Mouse (Mus musculus): ENCODE results near the gene Tmem88b. TPM values are rescaled to one million over a fixed set of nuclear protein-coding genes. Genes with fewer than 3 reads are reported as not detected.
"Not testable (repeated sequence)": the region's sequence is repeated elsewhere in the genome, so short reads cannot be mapped to it uniquely, and the experiment has no call there.

Tmem88b gene
- polyA plus RNA-seq, 1 experiment from 2014 or later, result 1.2 TPM

- H3K36me3 ChIP-seq, result peaks cover 59% of the 10 kb centered on the region
- H3K4me2 ChIP-seq, result peak within 1 kb of the TSS; percentile 83
- H3K27me3 ChIP-seq, result no peaks in the 10 kb centered on the region
- WGBS, result under 1% methylated on average over 58 of the region's 60 CpGs
- no peaks in the 10 kb centered on the region for H3K9me3 ChIP-seq
- peak; percentile 99 for ATAC-seq (ENCODE audit: low FRiP score, low read depth)
- H3K27ac ChIP-seq (replicated peaks), result peak within 1 kb of the TSS; percentile 92
- peak within 1 kb of the TSS; percentile 96 for H3K4me3 ChIP-seq
- H3K9ac ChIP-seq, result peak within 1 kb of the TSS; percentile 97
- H3K4me1 ChIP-seq (replicated peaks), result peaks cover 31% of the 10 kb centered on the region
Measured at GRCm38 (mm10) chr4:155811929-155812664, 26.4 kb upstream of the Tmem88b start, which contains the start of gene Ccnl2. Gene Ccnl2, plus strand, starts transcription at chr4:155812489.

DNA sequence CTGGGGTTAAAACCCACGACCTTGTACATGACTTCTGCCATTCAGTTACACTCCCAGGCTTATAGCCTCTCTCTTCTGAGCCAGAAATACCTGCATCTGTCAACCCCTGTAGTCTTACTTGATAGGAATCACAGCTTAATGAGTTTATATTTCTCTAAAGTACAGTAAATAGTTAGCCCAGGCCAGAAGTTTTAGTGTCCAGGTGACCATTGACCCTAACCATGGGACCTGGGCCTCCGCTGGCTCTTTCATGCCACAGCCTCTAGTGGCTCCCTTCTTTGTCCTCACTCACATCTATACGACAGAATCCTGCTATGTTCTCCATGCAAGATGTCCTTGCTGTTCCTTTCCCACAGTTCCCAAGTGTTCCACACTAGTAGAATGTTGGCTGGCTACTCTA, 22.2 kb upstream of the Tmem88b start:
- Histone ChIP-seq H3K36me3 (peaks cover 40% of the 10 kb centered on the region), H3K4me1 (replicated peaks) (peaks cover 28% of the 10 kb centered on the region), H3K4me3 (no peak overlapping the region), H3K27me3 (no peaks in the 10 kb centered on the region), H3K9me3 (no peaks in the 10 kb centered on the region), H3K27ac (replicated peaks) (no peak overlapping the region), H3K4me2 (no peak overlapping the region), H3K9ac (no peak overlapping the region)
- ATAC-seq (ENCODE audit: low FRiP score, low read depth), result no peak
- 89% methylated on average over 3 of the region's 3 CpGs for WGBS

GRCm38 (mm10) chr4:155803340-155804041, 17.8 kb upstream of the Tmem88b start:
- peak; percentile 98 for ATAC-seq (ENCODE audit: low FRiP score, low read depth)
- peaks cover 23% of the 10 kb centered on the region for H3K4me1 ChIP-seq (replicated peaks)
- H3K27me3 ChIP-seq, result 0 out of 2 replicates have a peak, but pooled peaks cover 2% of the 10 kb centered on the region
- peak overlapping the region; percentile 83 for H3K4me2 ChIP-seq
- H3K36me3 ChIP-seq, result peaks cover 16% of the 10 kb centered on the region
- H3K4me3 ChIP-seq, result peak overlapping the region; percentile 58
- under 1% methylated on average over 58 of the region's 58 CpGs for WGBS
- H3K9ac ChIP-seq, result peak overlapping the region; percentile 57
- peak overlapping the region; percentile 61 for H3K27ac ChIP-seq (replicated peaks)
- H3K9me3 ChIP-seq, result no peaks in the 10 kb centered on the region

DNA sequence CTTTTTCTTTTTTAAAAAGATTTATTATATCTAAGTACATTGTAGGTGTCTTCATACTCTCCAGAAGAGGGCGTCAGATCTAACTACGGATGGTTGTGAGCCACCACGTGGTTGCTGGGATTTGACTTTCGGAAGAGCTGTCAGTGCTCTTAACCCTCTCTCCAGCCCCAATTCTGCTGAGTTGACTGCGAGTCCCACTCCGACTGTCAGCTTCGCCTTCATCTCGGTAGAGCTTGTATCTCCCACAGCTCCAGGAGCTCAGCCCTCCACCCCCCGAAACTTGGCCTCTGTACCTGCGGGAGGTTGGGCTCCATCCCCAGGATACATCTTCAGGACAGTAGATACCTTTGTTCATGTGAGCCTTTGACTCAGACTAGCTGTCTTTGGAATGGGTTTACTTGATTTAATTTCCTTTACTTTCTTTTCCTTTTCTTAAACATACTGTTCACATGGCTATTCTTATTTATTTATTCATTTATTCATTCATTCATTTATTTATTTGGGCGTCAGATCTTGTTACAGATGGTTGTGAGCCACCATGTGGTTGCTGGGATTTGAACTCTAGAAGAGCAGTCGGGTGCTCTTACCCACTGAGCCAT, 17.2 kb upstream of the Tmem88b start, which contains the start of gene Mrpl20:
Gene Mrpl20 (plus strand): TSS at position 138 of the 599 bp plus-strand sequence.
- peak within 1 kb of the TSS; percentile 57 for H3K9ac ChIP-seq
- H3K27me3 ChIP-seq, result 0 out of 2 replicates have a peak, but pooled peaks cover 2% of the 10 kb centered on the region
- peaks cover 9% of the 10 kb centered on the region for H3K36me3 ChIP-seq
- H3K4me3 ChIP-seq, result peak within 1 kb of the TSS; percentile 58
- peaks cover 23% of the 10 kb centered on the region for H3K4me1 ChIP-seq (replicated peaks)
- peak; percentile 73; the same call in 1 of the 2 replicates for ATAC-seq (ENCODE audit: low FRiP score, low read depth)
- WGBS, result 6% methylated on average over 12 of the region's 12 CpGs
- peak within 1 kb of the TSS; percentile 61 for H3K27ac ChIP-seq (replicated peaks)
- H3K4me2 ChIP-seq, result peak within 1 kb of the TSS; percentile 83
- H3K9me3 ChIP-seq, result no peaks in the 10 kb centered on the region

GRCm38 (mm10) chr4:155802075-155802474, 16.4 kb upstream of the Tmem88b start:
- peaks cover 3% of the 10 kb centered on the region; the same call in 1 of the 2 replicates for H3K36me3 ChIP-seq
- no peak overlapping the region for H3K4me3 ChIP-seq
- no peak overlapping the region for H3K4me2 ChIP-seq
- H3K9ac ChIP-seq, result no peak overlapping the region
- H3K27ac ChIP-seq (replicated peaks), result no peak overlapping the region
- 81% methylated on average over 1 of the region's 1 CpGs for WGBS
- peaks cover 23% of the 10 kb centered on the region for H3K4me1 ChIP-seq (replicated peaks)
- no peaks in the 10 kb centered on the region for H3K9me3 ChIP-seq
- 0 out of 2 replicates have a peak, but pooled peaks cover 2% of the 10 kb centered on the region for H3K27me3 ChIP-seq
- no peak for ATAC-seq (ENCODE audit: low FRiP score, low read depth)

DNA sequence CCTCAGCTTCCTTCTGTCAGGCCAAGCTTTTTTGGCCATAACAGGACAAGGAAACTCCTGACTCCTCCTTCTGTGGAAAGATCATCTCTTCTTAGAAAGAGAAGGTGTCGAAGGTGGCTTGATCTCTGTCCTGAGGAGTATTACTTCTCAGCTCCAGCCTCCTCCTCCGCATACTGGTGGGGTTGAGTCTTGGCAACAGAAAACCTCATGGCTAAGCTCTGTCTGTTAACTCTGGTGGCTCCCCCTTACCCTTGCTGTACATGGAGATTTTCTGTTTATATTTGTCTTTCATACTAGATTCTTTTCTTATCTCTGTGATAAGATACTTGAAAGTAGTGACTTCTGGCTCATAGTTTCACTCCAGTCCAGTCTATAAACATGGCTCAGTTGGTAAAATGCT, 8.1 kb upstream of the Tmem88b start:
- H3K9me3 ChIP-seq, result no peaks in the 10 kb centered on the region
- no peaks in the 10 kb centered on the region for H3K4me1 ChIP-seq (replicated peaks)
- ATAC-seq (ENCODE audit: low FRiP score, low read depth), result no peak
- no peak overlapping the region for H3K4me2 ChIP-seq
- H3K9ac ChIP-seq, result no peak overlapping the region
- H3K27me3 ChIP-seq, result no peaks in the 10 kb centered on the region
- H3K36me3 ChIP-seq, result no peaks in the 10 kb centered on the region
- H3K27ac ChIP-seq (replicated peaks), result no peak overlapping the region
- WGBS, result 81% methylated on average over 2 of the region's 2 CpGs
- H3K4me3 ChIP-seq, result no peak overlapping the region

GRCm38 (mm10) chr4:155791240-155791933, 5.7 kb upstream of the Tmem88b start:
- Histone ChIP-seq H3K9me3 (no peaks in the 10 kb centered on the region), H3K27me3 (no peaks in the 10 kb centered on the region), H3K9ac (no peak overlapping the region), H3K4me1 (replicated peaks) (no peaks in the 10 kb centered on the region), H3K36me3 (no peaks in the 10 kb centered on the region), H3K4me3 (no peak overlapping the region), H3K4me2 (no peak overlapping the region), H3K27ac (replicated peaks) (no peak overlapping the region)
- no peak for ATAC-seq (ENCODE audit: low FRiP score, low read depth)
- 72% methylated on average over 24 of the region's 24 CpGs for WGBS

- H3K4me3 ChIP-seq, result no peak overlapping the region
- H3K4me2 ChIP-seq, result no peak overlapping the region
- no peaks in the 10 kb centered on the region for H3K27me3 ChIP-seq
- no peak for ATAC-seq (ENCODE audit: low FRiP score, low read depth)
- 68% methylated on average over 3 of the region's 3 CpGs for WGBS
- no peaks in the 10 kb centered on the region for H3K4me1 ChIP-seq (replicated peaks)
- no peak overlapping the region for H3K9ac ChIP-seq
- no peak overlapping the region for H3K27ac ChIP-seq (replicated peaks)
- H3K36me3 ChIP-seq, result no peaks in the 10 kb centered on the region
- no peaks in the 10 kb centered on the region for H3K9me3 ChIP-seq
Measured at GRCm38 (mm10) chr4:155790650-155791161, 5.0 kb upstream of the Tmem88b start.

DNA sequence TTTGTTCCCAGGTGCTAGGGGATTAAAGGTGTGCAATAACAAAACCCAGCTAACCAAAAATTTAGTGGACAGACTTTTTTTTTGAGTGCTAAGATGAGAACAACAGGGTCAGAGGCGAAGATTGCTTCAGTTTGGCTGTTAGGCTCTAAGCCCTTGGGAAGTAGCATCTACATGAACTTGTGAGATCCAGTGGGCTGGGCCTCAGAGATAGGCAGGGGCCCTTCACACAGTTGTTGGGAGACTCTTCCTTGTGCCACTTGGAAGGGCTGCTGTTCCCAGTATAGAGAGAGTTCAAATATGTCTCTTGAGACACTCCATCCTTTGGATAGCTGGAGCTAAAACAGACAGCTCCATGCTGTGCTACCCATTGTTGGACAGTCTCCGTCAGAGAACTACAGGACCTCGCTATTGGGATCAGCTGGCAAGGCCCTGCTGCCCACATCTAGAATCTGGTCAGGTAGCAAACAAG, 4.4 kb upstream of the Tmem88b start, which contains the start of gene Ankrd65:
Gene Ankrd65 (plus strand): TSS at position 419 of the 469 bp plus-strand sequence.
- Histone ChIP-seq H3K4me2 (no peak within 1 kb of the TSS), H3K9ac (no peak within 1 kb of the TSS), H3K27me3 (no peaks in the 10 kb centered on the region), H3K27ac (replicated peaks) (no peak within 1 kb of the TSS), H3K9me3 (no peaks in the 10 kb centered on the region), H3K4me1 (replicated peaks) (peaks cover 4% of the 10 kb centered on the region; the same call in 1 of the 2 replicates), H3K4me3 (no peak within 1 kb of the TSS), H3K36me3 (no peaks in the 10 kb centered on the region)
- 61% methylated on average over 3 of the region's 3 CpGs for WGBS
- ATAC-seq (ENCODE audit: low FRiP score, low read depth), result no peak

GRCm38 (mm10) chr4:155788833-155789232, 3.2 kb upstream of the Tmem88b start:
- ATAC-seq (ENCODE audit: low FRiP score, low read depth); H3K9ac ChIP-seq; H3K4me1 ChIP-seq (replicated peaks); H3K27ac ChIP-seq (replicated peaks); H3K4me3 ChIP-seq; H3K9me3 ChIP-seq; H3K27me3 ChIP-seq; H3K4me2 ChIP-seq; H3K36me3 ChIP-seq: not testable (repeated sequence)
- 83% methylated on average over 4 of the region's 4 CpGs for WGBS

DNA sequence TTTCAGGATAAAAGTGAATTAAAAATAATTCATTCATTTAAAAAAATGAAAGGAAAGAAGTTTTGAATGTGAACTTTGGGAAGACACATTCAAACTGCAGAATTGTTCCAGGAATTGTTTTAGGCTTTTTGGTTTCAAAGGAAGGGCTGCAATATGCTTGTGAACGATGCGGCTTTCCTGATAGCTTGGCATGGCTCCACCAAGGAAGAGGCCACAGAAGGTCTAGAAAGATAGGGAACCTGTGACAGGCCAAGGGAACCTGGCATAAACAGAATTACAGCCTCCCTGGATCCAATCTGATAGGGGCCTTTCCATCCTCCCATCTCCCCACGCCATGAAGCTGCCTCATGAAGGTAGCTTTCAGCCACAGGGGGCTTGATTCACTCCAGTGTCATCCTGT, 2.6 kb upstream of the Tmem88b start:
- Histone ChIP-seq H3K27me3 (no peaks in the 10 kb centered on the region), H3K9ac (no peak overlapping the region), H3K9me3 (no peaks in the 10 kb centered on the region), H3K4me2 (no peak overlapping the region), H3K4me1 (replicated peaks) (peaks cover 13% of the 10 kb centered on the region), H3K27ac (replicated peaks) (no peak overlapping the region), H3K4me3 (no peak overlapping the region), H3K36me3 (no peaks in the 10 kb centered on the region)
- WGBS, result 72% methylated on average over 3 of the region's 3 CpGs
- no peak for ATAC-seq (ENCODE audit: low FRiP score, low read depth)

Measured in hindbrain, embryonic 15.5 days (tissue).